Comparison of ENCODE assay signal across 8 mouse cellular contexts in genomic region chr19:44248081-44248853, GRCm38 (mm10). TPM values are rescaled to one million over a fixed set of nuclear protein-coding genes. Genes with fewer than 3 reads are reported as not detected.
DNase-seq lines count a peak whose midpoint lies in the region; ATAC-seq and TF ChIP-seq lines count a peak whose summit lies in the region.

No protein-coding gene starts in this region.

- intact Hi-C loops in gastrocnemius, adult 2 months (cut with DNase I) = no loop called here

- H3K4me3 ChIP-seq in gastrocnemius, adult 2 months = peak overlapping the region; percentile 64
- H3K4me3 ChIP-seq in megakaryocyte, embryonic 14.5 days (replicated peaks) = peak overlapping the region; percentile 92

- H3K4me1 ChIP-seq in megakaryocyte, embryonic 14.5 days = peaks cover 67% of the 10 kb centered on the region

- TF ChIP-seq CTCF in gastrocnemius, adult 2 months (IDR thresholded peaks at IDR 0.05) = no peak

- peaks cover under 1% of the 10 kb centered on the region for H3K36me3 ChIP-seq in megakaryocyte, embryonic 14.5 days (replicated peaks; ENCODE audit: low read length)

- peak; percentile 97 for ATAC-seq in common myeloid progenitor, adult 5-6 weeks (replicated peaks; ENCODE audit: low read depth, poor library complexity, severe bottlenecking)

- H3K27ac ChIP-seq in gastrocnemius, adult 2 months = peak overlapping the region; percentile 83

- H3K9me3 ChIP-seq in megakaryocyte, embryonic 14.5 days = no peaks in the 10 kb centered on the region

- H3K27me3 ChIP-seq in megakaryocyte, embryonic 14.5 days (replicated peaks) = peaks cover 5% of the 10 kb centered on the region

- peak; percentile 100 for DNase-seq in ZHBTc4 (ENCODE audit: low read depth, low spot score)
- peak; percentile 97 for DNase-seq in gastrocnemius, adult 2 months
- peak; percentile 96 for DNase-seq in hindlimb bud, embryonic 11.5 days (ENCODE audit: extremely low spot score, low read depth, low spot score)
- DNase-seq in left cerebral cortex, adult 8-10 months (ENCODE audit: low spot score in 2 of 2) = peak; percentile 80 to 95
- DNase-seq in right cerebral cortex, postnatal 10 days (ENCODE audit: low spot score in 2 of 2) = peak; percentile 95 to 97
- DNase-seq in urinary bladder, postnatal 25 days (ENCODE audit: low spot score) = peak; percentile 87

RNA-seq across cellular contexts. Expression of gene Scd3, which starts 45.2 kb away (rescaled TPM):
- total RNA-seq in common myeloid progenitor, adult 5-6 weeks (2017) = not detected in 2 replicates
- total RNA-seq in gastrocnemius, adult 2 months (2021) = not detected
- 1 to 10 TPM; 2.9 to 3.8 (median 3.1) TPM for total RNA-seq in left cerebral cortex, adult 8-10 months (2022)
- polyA plus RNA-seq in megakaryocyte, embryonic 14.5 days (2012; ENCODE audit: insufficient read depth, low replicate concordance) = not detected in 2 replicates

RNA-seq across cellular contexts. Expression of gene Scd2, which starts 45.2 kb away (rescaled TPM):
- total RNA-seq in common myeloid progenitor, adult 5-6 weeks (2017) = 115 and 135 TPM in 2 replicates
- 1 to 10 TPM; 7.4 to 9.1 TPM for total RNA-seq in gastrocnemius, adult 2 months (2021)
- total RNA-seq in left cerebral cortex, adult 8-10 months (2022) = 100 to 1,000 TPM; 702 to 768 (median 723) TPM
- 6.4 and 14.5 TPM in 2 replicates for polyA plus RNA-seq in megakaryocyte, embryonic 14.5 days (2012; ENCODE audit: insufficient read depth, low replicate concordance)

RNA-seq across cellular contexts. Expression of gene Pkd2l1, which starts 56.0 kb away (rescaled TPM):
- total RNA-seq in common myeloid progenitor, adult 5-6 weeks (2017) = not detected in 2 replicates
- not detected for total RNA-seq in gastrocnemius, adult 2 months (2021)
- total RNA-seq in left cerebral cortex, adult 8-10 months (2022) = under 1 TPM; 0.17 to 0.59 (median 0.44) TPM
- polyA plus RNA-seq in megakaryocyte, embryonic 14.5 days (2012; ENCODE audit: insufficient read depth, low replicate concordance) = 0.11 TPM in 1 of 2 replicates, not detected in the other

Comparison
In these comparisons a context has a peak if more than half of its experiments do, and no peak if none do; other contexts are left out.
1. Peak in every context shown above with its lines: DNase-seq, ATAC-seq, H3K4me3 ChIP-seq and H3K27ac ChIP-seq.
2. RNA of gene Scd2, which starts 45.2 kb away (total RNA-seq): 702 to 768 TPM in left cerebral cortex, adult 8-10 months and 115 to 135 TPM in common myeloid progenitor, adult 5-6 weeks; 7.4 to 9.1 TPM in gastrocnemius, adult 2 months; every median in the first group is over 10 times any median in the second.